Mouse (Mus musculus) A20 (cell line): ENCODE data around the gene Gm10160.

ENCODE experiments used
- DNase-seq: peaks from one replicate; pipeline ENCODE4 v3.0.0-alpha.2; 2011; ENCODE audit warnings: low read depth, low spot score

The Gm10160 gene

GRCm38 (mm10) chr7:81855694-81856093, at the start of gene Gm10160:
Gm10160 (minus strand) TSS chr7:81855794.
- DNase-seq = no peak

GRCm38 (mm10) chr7:81904926-81905325, 49.3 kb upstream of the Gm10160 start:
- DNase-seq = no peak

DNA sequence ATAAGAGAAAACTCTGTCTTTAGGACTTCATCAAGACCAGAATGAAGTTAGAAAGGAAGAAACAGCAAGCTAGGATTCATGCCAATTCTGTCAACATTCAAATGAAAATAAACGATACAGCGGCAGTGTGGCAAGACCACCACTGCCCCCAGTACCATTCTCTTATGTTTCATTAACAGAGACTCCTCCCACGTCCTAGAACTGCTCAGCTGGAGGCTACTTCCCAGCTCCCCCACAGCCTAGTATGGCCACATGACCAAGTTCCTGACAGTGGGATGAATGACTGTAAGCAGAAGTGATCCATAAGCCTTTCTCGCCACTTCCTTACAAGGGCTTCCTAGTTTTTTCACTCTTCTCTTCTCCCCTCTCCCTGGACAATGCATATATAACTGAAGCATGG, 48.5 kb upstream of the Gm10160 start:
- DNase-seq = no peak

DNA sequence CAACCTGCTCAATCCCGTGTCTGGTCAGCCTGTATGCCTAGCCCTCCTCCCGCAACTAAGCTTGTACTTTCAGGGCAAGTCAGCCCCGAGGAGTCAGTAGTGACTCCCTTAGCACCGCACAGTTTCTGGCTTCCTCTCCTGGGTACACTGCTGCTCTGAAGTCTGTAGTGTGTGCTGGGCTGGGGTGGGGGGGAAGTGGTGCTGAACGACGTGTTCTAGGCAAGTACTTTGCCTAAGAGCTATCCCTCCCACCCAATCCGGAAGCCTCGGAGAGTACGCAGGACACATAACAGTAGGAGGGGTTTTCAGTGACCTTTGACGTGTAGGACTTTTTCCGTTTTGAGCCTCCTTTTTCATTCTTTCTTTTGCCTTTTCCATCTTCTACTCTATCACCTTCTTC, 43.8 kb upstream of the Gm10160 start:
- DNase-seq = no peak

DNA sequence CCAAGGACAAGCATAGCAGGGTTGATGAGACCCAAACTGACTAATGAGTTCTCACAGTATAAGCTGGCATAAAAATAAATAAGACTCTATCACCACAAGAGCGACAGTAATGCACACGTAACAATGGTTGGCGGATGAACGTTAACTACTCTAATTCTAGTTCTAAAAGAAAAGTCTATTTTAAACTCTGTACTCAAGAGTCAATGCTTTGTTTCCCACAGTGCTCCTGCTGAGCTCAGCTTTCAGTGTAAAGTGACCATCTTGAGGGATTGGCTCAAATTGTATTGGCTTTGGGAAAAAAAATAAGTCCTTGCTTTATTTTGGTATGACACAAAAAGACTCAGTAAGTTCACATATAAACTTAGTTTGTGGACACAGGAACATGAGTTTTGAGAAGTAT, 29.5 kb upstream of the Gm10160 start:
- DNase-seq = no peak

DNA sequence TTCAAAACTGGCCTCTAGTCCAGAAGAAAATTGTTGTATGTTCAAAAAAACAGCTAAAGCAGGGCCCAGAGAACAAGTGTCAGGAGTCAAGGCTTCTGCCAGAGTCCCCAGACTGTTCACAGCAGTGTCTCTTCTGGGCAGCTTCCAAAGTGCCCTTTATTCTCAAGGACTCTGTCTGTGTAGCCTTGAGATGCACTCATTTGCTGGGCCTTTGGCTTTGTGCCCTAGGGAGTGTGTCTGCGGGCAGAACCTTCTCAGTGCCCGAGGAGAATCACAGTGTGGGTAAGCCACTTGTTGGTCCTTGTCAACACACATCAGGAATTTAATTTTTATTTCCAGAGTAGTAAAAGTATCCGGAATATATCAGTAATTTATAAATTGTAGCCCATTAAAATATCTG, 26.0 kb upstream of the Gm10160 start:
- no peak for DNase-seq

DNA sequence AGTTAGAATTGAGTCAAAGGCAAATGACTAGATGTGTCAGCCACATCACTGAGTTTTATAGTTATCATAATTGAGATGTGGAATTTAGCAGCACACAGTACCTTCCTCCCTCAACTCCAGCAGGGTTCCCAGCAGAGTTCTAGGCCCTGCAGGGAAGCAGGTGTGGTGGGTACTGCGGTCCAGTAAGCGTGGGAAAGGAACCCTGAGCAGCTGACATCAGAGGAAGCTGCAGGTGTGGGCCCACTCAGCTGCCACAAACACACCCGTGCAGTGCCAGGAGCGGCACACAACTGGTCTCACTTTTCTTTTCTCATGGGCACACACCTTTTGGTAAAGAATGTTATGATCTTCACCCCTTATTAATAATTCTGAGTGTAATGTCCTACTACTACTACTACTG, 25.2 kb upstream of the Gm10160 start:
- no peak for DNase-seq

- no peak for DNase-seq
Observed at GRCm38 (mm10) chr7:81880286-81880685, 24.7 kb upstream of the Gm10160 start.

- DNase-seq = no peak
Observed at GRCm38 (mm10) chr7:81875372-81875771, 19.8 kb upstream of the Gm10160 start.

GRCm38 (mm10) chr7:81874636-81875035, 19.0 kb upstream of the Gm10160 start:
- DNase-seq = no peak

- DNase-seq = no peak
Observed at GRCm38 (mm10) chr7:81873807-81874206, 18.2 kb upstream of the Gm10160 start.

DNA sequence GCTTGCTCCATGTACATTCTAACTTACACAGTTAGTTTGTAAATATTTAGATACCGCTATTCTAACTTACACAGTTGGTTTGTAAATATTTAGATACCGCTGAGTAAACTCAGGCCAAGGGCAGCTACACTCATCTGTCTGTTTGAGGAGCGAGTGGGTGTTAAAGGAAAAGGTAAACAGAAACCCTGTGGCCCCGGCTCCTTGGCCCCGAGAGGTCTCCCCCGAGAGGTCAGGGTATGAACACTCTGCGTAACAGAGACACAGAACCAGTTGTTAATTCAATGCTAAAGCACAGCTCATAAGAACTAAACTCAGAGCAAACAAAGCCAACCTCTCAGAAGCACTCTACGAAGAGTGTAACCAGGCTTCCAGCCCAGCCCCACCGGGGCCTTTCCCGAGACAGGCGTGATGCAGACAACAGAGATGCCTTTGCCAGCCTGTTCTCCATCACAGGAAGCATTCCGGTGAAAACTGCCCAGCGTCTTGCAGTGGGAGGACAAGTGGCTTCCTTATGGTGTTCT, 17.0 kb upstream of the Gm10160 start:
- DNase-seq = no peak

DNA sequence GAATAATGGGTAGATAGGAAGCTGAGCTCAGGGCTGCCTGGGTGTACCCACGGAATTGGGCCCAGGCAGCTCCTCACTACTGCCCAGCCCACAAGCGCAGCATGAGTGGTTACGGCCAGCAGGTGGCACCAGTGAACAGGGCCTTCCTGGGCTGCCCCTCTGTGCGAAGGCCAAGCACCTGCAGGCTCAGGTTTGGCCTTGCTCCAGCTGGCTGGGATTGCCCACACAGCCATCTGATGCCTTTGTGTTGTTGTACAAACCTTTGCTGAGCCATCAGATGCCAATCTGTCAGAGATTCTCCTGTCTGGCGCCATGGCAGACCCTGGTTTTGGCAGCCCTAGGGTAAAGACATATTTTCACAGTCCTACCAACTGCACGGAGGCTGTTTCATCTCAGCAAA, 12.6 kb upstream of the Gm10160 start:
- peak; percentile 79 for DNase-seq

DNA sequence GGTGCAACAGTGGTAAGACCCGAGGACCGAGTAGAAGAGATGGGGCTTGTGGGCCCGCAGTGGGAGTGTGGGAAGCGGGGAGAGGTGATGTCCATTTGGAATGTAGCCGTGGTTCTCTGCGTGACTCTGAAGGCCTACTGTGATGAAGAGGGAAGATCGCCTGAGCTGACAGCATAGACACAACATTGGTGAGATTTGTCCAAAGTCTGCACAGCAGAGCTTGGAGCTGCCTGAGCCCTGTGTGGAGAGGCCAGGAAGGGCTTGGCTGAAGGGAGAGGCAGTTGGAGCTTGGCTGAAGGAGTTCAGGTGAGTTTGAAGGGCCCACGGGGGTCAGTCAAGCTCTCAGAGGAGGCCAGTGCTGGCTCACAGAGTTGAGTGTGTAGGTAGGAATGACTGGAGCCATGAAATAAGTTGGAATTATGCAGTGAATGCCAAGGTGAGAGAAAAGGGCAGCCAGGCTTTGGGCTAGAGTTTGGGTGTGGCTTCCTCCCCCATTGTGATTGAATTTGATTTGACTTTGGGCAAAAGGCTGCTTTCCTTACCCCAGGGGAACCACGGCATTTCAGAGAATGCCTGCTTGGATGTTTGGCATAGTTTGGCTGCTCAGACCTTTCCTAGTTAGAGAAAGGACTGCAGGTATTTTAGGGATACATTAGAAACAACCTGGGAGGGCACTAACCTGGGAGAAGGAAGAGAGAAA, 11.8 kb upstream of the Gm10160 start:
- DNase-seq = no peak

GRCm38 (mm10) chr7:81865937-81866336, 10.3 kb upstream of the Gm10160 start:
- no peak for DNase-seq

DNA sequence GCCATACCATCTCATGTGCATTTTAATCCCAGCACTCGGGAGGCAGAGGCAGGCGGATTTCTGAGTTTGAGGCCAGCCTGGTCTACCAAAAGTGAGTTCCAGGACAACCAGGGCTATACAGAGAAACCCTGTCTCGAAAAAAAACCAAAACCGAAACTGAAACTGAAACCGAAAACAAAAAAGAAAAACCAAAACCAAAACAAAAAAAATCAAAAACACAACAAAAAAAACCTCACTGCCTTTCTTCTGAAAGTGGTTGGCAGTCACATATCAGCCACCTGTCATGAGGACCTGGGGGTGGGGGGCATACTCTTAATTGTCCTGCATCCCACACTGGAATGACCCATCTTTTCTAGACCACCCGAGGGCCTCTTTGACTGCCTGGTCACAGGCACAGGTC, 9.0 kb upstream of the Gm10160 start:
- DNase-seq = no peak

GRCm38 (mm10) chr7:81862587-81863583, 7.3 kb upstream of the Gm10160 start:
- DNase-seq = peak; percentile 60

DNA sequence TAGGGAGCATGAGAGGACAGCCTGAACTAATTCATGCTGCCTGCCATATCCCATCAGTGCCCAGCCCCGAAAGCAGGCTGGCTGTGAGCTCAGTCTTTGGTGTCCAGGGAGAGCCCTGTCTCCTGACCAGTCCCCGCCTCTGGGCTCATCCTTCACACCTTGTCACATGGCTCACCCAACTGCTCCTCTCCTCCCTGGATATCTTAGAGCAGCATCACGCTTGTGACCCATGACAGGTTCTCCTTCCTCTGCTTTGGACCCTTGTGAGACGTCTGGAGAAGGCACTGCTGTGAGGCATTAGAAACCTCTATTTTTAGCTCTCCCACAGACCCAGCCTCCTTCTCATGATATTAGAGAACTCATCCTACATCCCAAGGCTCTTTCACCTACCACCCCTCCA, 6.3 kb upstream of the Gm10160 start:
- no peak for DNase-seq

GRCm38 (mm10) chr7:81861461-81861860, 5.9 kb upstream of the Gm10160 start:
- no peak for DNase-seq

GRCm38 (mm10) chr7:81860996-81861395, 5.4 kb upstream of the Gm10160 start:
- DNase-seq = peak; percentile 35

DNA sequence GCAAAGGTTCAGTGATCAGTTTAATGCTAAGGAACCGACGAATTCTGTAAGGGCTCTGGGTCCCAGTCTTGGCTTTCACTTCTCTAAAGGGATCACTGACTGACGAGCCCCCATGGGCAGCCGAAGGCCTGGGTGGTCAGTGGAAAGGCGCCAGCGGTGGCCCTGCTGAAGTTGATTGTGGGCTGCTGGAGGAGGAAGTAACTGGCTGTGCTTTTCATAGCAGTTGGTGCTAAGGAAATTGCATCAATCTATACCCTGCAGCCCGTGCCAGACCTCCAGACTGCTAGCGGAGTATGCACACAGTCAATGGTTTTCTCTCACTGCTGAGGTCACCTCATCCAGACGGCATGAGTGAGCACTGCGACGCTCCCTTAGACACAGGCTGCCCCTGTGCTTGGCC, 4.5 kb upstream of the Gm10160 start:
- DNase-seq = no peak

DNA sequence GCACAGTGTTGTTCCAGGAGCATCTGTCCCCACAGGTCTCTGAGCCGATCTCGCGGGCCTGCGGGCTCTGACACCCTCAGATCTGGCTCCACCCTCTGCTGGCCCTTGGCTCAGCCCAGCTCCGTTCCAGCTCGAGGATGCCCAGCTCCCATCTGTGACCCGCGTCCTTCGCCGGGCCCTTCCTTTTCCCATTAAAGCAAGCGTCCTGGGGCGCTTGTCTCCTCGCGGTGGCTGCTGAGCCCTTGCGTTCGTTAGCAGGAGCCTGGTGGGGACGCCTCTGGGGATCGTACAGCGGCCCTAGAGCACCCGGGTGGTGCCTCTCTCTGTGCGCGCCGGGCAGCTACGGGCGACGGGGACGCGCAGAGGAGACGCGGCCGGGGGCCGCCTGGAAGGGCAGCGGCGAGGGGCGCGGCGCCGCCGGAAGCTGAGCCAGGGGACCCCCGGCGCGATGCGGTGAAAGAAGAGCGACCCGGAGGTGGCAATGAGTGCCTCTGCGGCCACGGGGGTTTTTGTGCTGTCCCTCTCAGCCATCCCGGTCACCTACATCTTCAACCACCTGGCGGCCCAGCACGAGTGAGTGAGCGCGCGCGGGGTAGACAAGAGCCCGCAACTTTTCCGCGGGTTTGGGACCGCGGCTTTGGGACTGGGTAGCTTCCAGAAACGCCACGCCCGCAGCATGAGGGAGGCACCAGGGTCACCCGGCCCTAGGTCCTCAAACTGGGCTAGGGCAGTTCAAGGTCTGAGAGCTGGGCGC, 3.6 kb upstream of the Gm10160 start, which contains the start of gene Tm6sf1:
TSS of gene Tm6sf1 (plus strand) at position 34 of the 754 bp plus-strand sequence.
- DNase-seq = no peak
